Mouse (Mus musculus) thymus, postnatal 14 days (tissue): ENCODE data around the gene Nup155.

Source experiments
- DNase-seq: peaks from one replicate; pipeline ENCODE4 v3.0.0; 2021

Gene Nup155

GRCm38 (mm10) chr15:8200317-8200716, 91.2 kb downstream of the Nup155 start:
- DNase-seq: peak; percentile 15

- no peak for DNase-seq
Measured at GRCm38 (mm10) chr15:8208362-8208761, 99.3 kb downstream of the Nup155 start.
